Mouse (Mus musculus): ENCODE data around the gene Car4.

DNA sequence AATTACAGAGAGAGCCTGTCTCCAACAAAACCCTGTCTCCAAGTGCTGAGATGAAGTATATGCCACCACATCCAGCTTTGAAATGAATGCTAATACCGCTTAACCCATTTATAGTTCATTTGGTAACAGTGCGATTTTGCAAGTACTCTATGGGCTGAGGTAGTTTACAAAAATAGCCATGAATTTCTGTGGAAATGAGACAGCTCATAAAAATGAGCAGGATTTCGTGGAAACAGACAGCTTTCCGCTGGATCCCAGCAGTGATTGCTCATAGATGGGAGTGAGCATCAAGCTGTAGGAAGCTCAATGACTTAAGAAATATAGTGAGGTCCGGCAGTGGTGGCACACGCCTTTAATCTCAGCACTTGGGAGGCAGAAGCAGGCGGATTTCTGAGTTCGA lies 36.6 kb upstream of the Car4 start:
- TF ChIP-seq CTCF (IDR thresholded peaks at IDR 0.05; ENCODE audit: control insufficient read depth, insufficient read depth, insufficient read length) (no peak), USF1 (IDR thresholded peaks at IDR 0.05; ENCODE audit: low read depth) (no peak)
